Mouse (Mus musculus) right cerebral cortex, adult 2 months (tissue): ENCODE data around the gene Gm17509.

Experiments
- DNase-seq, 2 experiments: peaks; one replicate each; pipeline ENCODE4 v3.0.0; 2021 to 2022; ENCODE audit warnings: low spot score in 2 of 2

Gm17509 gene

DNA sequence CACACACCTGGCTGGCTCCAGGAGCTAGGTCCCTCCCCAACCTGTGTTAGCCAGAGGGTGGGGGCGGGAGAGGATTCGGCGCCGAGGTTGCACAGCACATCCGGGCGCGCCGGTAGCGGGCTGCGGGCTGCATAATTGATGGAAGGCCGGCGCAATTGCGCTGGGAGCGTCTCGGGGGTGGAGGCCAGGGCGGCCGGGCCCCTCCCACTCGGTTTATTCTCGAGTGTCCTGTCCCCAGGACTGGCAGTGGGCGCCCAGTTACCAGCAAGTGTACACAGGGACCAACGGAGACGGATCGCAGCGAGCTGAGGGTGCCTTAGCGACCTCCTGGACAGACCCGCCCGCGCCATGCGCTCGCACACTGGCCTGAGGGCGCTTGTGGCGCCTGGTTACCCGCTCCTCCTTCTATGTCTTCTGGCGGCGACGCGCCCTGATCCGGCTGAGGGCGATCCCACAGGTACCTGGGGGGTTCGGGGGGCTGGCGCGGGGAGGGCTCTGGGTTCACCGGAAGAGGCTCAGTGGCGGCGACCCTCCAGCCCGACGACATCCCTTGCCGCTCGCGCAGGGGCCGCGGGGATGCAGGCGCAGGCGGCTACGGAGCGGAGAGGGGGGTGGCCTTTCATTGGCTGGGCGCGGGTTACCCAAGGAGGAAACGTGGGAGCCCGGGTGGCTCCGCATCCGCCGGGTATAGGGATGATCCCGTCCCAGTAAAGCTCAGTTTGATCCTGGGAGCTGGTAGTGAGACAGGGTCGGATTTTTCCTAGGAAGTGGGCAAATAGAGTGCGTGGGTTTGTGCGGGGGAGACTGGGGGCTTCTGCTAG is at the start of gene Gm17509:
Gene Gm17509 (minus strand): TSS at position 575 of the 821 bp plus-strand sequence.
- peak; percentile 59 to 68 for DNase-seq

DNA sequence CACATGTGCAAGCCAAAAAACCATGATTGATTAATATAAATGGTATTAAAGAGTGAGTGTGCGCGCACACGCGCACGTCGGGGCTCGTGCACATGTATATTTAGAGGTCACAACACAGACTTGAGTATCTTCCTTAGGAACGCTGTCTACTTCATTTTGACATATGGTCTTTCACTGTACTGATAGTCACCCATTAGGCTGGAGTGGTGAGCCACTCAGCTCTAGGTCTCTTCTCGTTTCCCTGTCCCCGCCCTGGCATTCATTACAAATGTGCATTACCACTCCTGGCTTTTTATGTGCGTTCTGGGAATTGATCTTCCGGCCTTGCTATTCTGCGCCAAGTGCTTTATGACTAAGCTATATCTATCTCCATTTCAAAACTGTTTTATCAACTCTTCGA is 47.1 kb upstream of the Gm17509 start:
- no peak for DNase-seq

DNA sequence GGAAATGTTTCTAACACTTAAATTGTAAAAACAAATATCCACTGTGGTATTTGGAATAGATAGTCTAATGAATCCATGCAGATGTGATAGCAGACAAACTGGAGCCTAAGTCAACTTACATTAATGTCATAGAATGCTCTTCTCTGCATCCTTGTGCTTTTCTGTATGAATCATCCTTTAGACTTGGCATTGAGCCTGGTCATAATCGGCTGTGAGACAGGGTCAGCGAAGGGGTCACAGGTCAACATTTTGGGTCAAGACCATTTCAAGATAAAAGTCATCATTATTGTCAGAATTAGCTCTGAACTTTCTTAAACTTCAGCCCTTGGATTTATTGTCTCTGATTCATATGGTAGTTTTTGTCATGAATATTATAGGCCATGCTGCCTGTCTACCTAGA is 45.3 kb upstream of the Gm17509 start:
- DNase-seq = no peak

DNA sequence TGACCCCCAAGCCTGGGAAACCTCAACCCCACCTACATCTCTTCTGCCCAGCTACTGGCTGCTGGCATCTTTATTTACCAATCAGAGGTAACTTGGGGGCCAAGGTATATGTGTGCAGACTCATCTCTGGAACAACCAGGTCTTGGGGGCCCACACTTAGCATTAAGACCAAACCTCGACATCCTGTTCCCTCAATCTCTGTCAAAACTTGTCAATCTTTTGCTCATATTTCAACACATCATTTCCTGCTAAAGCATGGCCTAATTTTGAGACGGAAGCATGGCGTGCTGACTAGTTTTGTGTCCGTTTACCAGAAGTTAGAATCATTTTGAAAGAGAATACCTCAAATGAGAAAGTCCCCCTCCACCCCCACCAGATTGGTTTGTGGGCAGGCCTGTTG is 39.8 kb upstream of the Gm17509 start:
- DNase-seq = no peak

DNA sequence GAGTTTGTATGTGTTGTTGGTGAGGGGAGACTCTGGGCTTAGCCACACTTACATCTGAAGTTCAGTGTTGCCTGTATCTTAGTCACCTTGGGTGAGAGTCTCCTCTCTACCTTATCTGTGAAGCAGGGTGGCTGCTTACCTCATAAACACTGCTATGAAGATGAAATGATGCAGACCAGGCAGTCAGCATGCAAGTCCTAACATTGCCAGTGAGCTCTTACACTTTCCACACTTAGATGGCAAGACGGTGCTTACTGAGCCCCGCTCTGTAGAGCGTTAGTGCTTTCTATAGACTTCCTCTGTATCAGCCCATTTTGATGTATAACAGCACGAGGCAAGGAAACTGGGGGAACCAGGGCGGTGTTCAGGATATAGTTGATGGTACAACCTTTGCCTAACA is 21.7 kb upstream of the Gm17509 start:
- no peak for DNase-seq

DNA sequence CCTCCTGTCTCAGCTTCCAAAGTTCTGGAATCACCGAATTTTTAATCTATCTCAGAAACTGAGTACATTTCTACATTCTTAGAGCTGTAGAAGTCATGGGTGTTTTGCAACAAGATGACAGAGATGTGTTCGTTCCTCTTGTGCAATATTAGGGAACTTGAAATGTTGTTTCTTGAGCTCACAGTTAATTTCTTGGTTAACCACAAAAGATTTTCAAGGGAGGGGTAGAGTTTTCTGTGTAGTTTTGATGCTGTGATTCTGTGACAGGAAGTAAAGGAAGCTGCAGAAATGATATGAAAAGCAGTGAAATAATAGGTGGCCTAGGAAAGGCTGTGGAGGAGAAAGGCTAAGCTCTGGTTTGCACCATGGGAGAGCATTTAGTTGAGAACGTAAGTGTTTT is 21.2 kb upstream of the Gm17509 start:
- no peak for DNase-seq

DNA sequence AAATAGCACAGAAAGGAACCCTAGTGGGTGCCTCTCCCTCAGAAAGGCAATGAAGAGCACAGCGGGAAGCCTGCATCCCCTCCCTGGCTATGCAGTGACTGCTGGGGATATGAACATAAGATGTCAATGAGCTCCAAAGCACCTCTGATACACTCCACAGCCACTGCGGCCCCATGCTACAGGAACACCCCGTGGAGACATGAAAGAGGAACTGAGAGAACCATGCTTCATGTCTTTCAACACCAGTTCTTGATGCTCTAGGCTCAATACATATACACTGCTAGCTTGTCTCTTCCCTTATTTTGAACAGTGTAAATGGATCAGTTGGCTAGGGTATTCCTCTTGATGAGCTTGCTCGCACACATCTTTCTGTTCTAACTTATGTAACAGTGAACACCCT is 16.2 kb upstream of the Gm17509 start:
- DNase-seq = no peak

DNA sequence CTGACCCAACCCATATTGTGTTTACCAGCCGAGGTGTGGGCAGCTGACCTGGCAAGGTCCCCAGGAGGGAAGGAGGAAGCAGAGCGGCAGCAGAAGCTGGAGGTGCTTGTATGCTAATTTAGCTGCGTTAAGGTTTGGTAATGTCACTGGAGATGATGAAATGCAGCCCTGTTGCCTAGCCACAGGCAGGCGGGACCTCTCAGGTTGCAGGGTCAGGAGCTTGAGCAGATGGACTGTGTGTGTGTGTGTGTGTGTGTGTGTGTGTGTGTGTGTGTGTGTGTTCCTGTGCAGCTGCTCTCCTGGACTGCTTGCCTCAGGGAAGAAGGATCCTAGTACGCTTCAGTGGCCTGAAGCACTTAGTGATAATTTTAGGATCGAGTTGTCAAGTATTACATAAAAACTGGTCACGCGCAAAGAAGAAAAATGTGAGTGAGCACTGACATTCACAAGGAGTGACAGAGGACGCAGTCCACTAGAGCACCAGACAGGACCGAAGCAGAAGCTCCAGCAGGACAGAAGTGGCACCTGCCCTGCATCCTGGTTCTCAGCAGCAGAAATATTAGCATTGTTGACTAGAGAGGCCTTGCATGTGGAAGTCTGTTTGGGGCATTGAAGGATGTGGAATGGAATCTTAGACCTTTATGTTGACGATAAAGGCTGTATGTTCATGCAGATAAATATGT is 14.8 kb upstream of the Gm17509 start:
- no peak for DNase-seq

DNA sequence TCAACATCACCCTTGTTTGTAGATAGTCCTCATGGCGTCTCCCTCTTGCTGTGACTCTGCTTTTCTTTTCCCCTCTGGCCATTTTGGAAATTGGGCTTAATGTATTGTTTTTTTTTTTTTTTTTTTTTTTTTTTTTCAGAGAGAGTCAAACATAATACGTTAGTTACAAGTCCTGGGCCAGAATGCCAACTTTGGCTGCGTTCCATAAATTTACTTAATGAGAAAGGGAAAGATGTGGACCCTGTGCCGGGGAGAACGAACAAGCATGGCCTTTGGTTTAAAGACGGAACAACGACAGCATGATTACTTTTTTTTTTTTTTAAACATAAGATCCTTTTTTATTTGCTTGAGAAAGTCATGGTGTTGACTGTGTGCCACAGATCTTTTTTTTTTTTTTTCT is 13.6 kb upstream of the Gm17509 start:
- DNase-seq = no peak

DNA sequence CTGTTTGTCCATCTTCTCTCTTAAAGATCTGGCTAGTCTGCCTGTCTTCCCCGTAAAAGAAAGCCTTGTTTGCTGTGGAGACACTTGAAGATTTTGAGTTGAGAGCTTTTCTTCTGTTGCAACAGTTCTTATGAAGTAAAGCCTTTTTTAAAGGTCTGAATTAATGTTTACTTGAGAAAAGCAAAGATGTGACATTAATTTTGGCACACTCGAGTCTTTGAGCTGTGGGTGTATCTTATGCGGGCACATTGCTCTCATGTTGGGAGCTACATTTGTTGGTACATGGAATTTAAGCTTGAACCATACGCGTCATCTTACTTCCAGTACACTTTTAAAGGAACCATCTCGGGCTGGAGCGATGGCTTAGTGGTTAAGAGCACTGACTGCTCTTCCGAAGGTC is 12.9 kb upstream of the Gm17509 start:
- DNase-seq = no peak

DNA sequence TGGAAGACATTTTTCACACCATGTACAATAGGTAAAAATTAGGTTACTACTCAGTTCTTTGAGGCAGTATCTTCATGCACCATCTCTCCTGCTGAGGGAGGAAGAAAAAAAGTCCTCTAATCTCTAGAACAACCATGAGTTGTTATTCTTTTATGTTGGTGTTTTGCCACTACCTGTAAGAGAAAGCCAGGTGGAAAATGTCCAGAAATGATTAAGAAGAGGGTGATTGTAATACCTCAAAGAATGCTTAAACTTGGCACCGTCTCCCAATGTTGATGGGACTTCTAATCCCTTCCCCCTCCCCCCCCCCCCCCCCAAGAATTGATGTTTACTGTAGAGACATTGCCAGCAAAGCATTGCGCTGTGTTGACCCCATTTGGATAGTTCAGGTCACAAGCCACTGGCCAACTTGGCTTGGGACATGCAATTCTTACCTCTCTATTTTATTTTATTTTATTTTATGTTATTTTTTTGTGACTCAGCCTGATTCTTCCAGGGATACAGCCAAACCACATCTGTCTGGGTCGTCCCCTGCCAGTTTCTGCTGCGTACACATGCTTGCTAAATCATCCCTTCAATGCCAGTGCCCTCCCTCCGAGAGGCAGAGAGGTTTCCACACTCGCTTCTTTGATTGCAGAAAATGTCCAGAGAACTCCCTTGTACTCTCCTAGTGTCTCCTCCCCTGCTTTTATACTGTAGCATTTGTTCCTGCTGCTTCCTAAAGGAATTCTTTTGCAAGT is 9.7 kb upstream of the Gm17509 start:
- DNase-seq = no peak

DNA sequence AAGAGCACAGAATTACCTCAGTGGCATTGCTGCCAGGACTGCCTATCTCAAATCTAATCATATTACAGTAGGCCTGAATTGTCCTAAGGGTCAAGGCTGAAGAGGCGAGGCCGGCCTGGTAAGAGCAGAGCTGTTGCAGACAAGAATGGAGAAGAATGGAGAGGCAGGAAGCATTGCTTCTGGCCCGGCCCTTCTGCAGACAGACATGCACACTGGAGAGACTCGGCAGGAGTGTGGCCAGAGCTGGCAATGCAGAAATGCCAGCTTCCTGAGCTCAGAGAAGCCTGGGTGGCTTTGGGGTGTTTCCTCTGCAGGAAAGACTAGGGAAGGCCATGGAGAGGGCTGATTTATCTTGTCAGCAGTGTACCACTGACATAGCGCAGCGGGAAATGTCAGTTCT is 4.7 kb upstream of the Gm17509 start:
- no peak for DNase-seq

DNA sequence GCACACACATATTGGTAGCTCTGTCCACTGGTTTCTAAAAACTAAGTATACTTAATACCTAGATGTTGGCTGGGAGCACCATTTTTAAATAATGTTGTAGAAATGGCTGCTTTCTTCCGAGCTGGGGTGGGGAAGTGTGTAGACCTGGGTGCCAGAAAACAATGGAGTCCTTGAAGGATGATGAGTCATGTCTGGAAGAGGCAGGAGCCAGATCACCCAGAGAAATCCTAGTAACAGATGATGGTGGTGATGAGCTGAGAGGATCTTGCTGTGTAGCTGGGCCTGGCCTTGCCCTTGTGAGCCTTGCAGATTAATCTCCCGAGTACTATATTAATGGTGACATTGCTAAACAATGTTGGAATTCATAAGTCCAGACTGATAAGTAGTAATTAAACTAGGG is 4.0 kb upstream of the Gm17509 start:
- no peak for DNase-seq

DNA sequence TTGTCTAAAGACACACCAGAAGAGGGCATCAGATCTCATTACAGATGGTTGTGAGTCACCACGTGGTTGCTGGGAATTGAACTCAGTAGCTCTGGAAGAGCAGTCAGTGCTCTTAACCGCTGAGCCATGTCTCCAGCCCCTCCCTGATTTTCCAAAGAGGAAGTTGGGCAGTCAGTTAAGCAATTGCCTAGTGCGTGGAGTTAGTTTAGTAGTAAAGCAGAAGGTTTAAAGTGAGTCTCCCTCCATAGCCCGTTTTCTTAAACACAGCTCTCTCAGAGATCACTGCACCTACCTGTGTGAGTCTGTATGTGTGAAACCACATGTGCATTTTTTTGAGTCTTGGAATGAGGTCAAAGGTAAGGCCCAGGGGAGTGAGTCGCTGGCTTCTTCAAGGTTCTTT is 2.2 kb upstream of the Gm17509 start:
- DNase-seq = no peak

DNA sequence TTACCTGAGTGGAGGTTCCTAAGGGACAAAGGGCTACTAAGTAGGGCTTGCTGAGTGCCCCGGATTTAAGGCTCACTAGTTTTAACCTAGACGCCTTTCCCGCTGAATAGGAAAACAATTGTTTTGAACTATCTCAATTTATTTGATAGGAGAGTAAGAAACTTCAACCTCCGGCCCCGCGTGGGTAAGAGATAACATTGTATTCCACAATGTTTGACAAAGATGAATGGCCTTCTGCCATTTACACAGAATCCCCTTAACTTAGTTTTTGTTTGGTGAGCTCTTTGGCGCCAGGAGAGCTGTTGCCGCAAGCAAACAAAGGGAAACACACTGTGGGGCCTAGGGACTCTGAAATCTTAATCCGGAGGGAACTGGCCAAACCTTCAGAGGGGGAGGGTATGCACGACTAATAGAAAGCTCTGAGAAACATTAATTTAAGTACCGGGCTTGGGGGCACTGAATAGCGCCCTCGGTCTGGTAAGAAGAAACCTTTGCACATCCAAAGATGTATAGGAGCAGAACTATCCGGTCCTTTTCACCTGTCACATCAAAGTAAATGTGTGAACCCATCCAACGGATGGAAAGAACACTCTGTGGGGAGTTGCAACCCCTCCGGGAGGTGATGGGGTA is 889 bp downstream of the Gm17509 start:
- DNase-seq = no peak

DNA sequence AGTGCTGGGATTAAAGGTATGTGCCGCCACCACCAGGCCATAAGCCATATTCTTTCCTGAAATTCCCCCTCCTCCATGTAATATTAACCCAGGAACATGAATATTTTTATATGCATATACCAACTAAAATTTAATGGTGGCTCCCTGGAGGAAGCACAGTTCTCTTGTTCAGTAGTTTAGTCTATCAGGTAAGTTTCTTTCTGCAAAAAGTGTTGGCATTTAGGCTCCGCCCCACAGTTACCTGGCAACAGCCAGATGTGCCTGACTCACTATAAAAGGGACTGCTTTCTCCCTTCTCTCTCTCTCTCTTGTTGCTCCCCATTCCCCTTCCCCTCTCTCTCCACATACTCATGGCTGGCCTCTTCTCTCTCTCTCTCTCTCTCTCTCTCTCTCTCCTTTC is 2.8 kb downstream of the Gm17509 start:
- no peak for DNase-seq

DNA sequence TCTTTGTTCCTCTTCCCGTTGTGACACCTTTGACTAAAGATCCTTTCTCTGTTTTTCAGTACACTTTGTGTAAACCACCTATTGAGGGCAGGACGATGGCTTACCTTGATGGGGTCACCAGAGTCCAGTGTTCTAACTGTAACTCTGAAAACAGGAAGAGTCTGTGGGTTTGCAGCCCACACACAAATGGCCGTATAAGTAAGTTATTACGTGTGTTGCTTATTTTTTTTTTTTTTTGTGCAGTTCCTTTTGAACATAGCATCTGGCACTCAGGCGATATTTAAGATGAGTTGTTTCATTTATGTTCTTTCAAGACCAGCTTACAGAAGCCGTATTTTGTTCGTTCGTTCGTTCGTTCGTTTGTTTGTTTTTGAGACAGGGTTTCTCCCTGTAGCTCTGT is 3.3 kb downstream of the Gm17509 start:
- no peak for DNase-seq

DNA sequence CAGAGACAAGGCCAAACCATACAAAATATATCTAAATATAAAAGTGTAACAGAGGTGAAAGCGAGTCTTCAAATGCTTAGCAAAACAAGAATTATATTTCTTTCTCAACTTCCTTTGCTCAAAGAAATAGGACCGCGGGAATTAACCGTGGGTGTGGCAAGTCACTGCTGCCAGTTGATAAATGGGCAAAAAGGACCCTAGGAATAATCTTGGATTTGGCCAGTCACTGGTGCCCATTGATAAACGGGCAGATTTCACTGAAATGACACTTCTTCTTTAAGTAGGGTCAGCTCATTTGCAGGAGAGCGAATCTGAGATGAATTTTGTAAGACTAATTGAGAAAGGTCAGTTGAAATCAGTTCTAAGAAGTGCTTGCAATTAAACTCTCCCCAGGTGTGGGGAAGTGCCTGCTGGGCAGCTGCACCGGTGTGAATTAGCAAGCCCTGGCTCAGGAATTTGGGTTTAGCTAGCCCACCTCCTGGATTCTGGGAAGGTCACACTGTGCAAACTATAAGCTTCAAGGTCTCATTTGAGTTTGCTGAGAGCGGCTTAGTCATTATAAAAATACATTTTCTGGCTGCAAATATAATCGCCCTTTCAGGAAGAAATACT is 4.0 kb downstream of the Gm17509 start:
- no peak for DNase-seq

DNA sequence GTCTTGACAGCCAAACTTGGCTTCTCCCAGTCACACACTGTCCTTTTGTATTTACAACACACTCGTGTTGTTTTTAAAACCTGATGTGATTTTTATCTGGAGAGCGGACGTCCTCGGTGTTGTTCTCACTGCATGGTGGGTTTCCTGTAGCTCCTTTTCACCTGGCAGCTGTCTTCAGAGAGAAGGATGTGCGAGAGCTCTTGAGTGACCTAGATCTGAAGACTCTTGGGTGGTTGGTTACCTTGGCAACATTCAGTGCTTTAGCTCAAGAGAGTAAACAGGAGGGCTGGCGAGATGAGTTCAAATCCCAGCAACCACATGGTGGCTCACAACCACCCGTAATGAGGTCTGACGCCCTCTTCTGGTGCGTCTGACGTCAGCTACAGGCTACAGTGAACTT is 4.7 kb downstream of the Gm17509 start:
- DNase-seq = no peak

DNA sequence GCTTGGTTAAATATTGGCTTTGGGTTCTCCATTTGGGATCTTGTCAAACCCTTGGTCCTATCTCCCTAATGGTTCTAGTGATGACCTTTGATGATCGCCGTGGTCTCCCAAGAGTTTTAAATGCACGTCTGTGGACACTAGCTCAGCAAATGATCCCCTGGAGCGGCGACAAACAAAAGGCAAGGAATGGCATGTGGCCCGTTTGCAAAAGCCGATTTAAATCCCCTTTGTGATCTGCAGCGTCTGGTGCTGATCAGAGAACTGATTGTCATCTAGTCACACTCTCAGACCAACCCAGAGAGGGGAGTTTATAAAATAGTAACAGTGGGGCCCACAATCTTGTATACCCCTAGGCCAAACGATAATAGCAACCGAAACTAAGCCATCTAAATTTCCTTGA is 5.4 kb downstream of the Gm17509 start:
- DNase-seq = no peak

DNA sequence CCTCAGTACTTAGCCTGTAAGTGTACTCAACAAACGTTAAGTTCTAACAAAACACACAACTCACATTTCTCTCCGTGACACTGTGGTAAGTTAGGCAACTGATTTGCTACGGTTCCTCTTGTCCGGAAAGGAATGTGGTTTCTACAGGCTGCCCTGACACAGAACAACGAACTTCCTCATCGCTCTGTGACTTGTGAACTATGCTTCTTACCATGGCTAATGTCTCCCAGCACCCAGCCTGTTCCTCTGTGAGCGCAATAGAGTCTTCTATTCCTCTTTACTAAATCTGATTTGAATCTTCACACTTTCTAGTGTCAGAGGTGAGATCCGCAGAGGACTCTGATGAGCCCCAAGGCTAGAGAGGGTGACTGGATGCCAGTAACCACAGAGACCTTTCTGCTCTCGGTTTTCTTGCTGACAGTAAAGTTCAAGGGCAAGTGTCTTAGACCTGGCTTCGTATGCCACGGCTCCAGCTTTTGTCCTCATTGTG is 9.4 kb downstream of the Gm17509 start:
- DNase-seq = no peak

DNA sequence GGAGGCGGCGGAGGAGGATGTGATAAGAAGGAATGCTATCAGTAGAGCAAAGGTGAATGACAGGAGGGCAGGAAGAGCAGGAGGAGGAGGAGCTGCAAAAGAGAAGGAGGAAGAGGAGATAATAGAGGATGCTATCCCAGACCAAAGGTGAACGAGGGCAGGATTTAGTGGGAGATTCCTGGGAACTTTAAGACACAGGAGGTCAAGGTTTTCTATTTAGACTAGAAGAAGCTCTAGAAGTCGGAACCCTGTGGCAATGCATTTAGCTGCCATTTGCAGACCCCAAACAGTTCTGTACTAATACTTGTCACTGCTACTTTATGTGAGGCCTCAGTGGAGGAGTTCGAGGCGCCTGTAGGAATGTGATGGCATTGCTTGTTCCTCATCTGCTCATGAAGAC is 12.6 kb downstream of the Gm17509 start, which contains the start of gene Emb:
Gene Emb (plus strand): TSS at position 301 of the 400 bp plus-strand sequence.
- DNase-seq = no peak
